Mouse (Mus musculus) olfactory bulb, adult 2 months (tissue): ENCODE measurements around the gene Kcnj12. TPM values are rescaled to one million over a fixed set of nuclear protein-coding genes. Genes with fewer than 3 reads are reported as not detected.

Source experiments
- H3K27ac ChIP-seq: fragments of 200-500 bp; 2 replicates; pipeline ENCODE4 v1.5.1; 2012; ENCODE audit warnings: low read depth, low read length; ENCODE audit not compliant: insufficient read depth
- H3K4me1 ChIP-seq: fragments of 200-500 bp; 2 replicates; pipeline ENCODE4 v1.6.1; 2012; ENCODE audit warnings: low read length; ENCODE audit not compliant: control insufficient read depth, insufficient read depth
- H3K4me3 ChIP-seq: fragments of 200-500 bp; 2 replicates; pipeline ENCODE4 v1.5.1; 2012; ENCODE audit warnings: mild to moderate bottlenecking, low read depth, low read length, moderate library complexity; ENCODE audit not compliant: insufficient read depth
- CTCF ChIP-seq: fragments of 200-500 bp; IDR thresholded peaks from 2 replicates; pipeline ENCODE4 v1.5.1; 2012; ENCODE audit warnings: low read depth, mild to moderate bottlenecking, low read length, moderate library complexity; ENCODE audit not compliant: insufficient read depth
- POLR2A ChIP-seq: fragments of 200-500 bp; IDR thresholded peaks from 2 replicates; pipeline ENCODE4 v1.6.1; 2012; ENCODE audit warnings: mild to moderate bottlenecking, low read depth, low read length, moderate library complexity; ENCODE audit not compliant: insufficient read depth
- WGBS: fragments of 180-500 bp; shearing (Covaris S2); methylation state at CpG from one replicate; pipeline ENCODE4 v1.1.7; 2018; 5-methylcytosine and 5-hydroxymethylcytosine counted together
- polyA plus RNA-seq: library from polyadenylated mRNA; stranded (reverse); fragments of >200 nt; gene quantifications from 2 replicates; pipeline ENCODE4 v1.2.4, GENCODE M21; 2012; ENCODE audit warnings: low replicate concordance; ENCODE audit not compliant: missing spikeins, insufficient read depth, insufficient read length

Kcnj12 gene
- polyA plus RNA-seq, 1 experiment: not detected

DNA sequence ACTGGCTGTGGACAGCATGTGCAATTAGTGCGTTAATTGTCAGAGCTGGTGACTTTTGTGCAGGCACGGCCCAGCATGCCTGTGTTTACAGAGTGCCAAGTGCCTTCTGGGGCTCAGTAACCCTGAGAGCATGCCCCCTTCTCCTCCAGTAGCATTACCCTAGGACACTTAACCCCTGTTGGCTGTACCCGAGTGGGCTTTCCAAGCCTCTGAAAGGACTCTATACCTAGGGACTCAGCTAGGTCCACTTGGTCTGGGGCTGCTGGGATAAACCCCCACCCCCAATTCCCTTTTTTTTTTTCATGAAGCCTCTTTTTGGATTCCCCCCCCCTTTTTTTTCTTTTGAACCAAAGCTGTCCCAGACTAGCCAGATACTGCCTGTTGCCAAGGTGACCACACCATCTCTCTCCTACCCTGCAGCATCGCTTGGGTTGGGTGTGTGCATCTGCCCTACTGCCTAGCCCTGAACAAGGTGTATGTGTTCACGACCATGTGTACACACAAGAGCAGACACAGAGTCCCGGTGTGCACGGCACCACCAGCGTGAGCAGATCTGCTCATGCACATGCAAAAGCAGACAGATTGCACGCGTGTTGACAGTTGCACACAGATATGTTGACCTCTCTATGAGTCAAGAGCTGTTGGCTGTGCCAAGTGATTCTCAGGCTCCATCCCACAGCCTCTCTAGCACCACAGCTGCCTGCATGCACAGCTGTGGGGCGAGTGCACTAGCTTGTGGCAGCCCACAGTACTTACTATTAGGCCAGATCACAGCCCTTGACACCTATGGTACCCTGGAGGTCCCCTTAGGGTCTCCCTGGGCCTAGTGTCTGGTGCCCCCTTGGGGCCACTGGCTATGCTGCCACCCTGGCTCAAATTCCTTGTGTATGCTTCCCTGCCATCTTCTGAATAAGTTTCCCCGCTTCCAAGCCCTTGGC is 21.0 kb downstream of the Kcnj12 start:
- no peak overlapping the region for H3K27ac ChIP-seq
- H3K4me1 ChIP-seq: peaks cover 42% of the 10 kb centered on the region
- 72% methylated on average over 12 of the region's 12 CpGs for WGBS
- no peak overlapping the region for H3K4me3 ChIP-seq
- TF ChIP-seq POLR2A (no peak), CTCF (no peak; the same call in 1 of the 2 replicates)

DNA sequence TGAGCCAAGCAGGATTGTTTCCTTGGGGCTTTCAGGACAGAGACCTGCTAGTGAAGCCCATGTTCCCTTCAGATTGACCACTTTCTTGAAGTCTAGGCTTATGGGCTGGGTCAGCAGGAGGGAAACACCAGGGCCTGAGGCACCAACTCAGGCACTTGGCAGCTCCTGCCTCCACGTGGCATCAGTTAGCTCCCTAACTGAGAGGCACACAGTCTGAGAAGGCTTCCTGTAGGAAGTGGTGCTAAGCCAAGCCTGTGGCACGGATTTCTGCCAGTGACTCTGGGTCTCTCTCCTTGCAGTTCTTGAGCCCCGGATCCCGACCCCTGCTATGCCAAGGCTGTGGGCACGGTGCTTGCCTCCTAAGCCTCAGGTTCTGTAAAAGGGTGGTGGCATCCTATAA is 22.4 kb downstream of the Kcnj12 start:
- Histone ChIP-seq H3K4me1 (peaks cover 37% of the 10 kb centered on the region), H3K27ac (no peak overlapping the region), H3K4me3 (no peak overlapping the region)
- 80% methylated on average over 5 of the region's 5 CpGs for WGBS
- TF ChIP-seq CTCF (no peak), POLR2A (no peak)

DNA sequence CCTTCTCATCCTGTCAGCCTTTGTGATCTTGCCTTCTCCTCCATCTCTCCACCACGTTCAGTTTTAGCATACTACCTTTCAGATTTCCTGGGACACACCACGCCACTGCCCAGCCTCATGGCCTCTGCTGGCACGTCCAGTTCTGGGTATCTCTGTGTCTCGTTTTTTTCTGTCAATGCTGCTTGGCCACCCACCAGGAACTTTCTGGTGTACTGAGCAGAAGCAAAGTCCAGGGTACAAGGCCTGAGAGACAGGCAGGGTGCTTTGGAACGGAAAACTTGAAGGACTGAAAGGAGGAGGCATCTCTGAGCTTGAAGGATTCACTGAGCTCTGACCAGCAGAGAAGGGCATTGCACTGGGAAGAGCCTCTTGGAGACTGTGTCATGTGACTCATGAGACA is 25.1 kb downstream of the Kcnj12 start:
- peaks cover 23% of the 10 kb centered on the region for H3K4me1 ChIP-seq
- WGBS: 78% methylated on average over 5 of the region's 5 CpGs
- H3K27ac ChIP-seq: no peak overlapping the region
- H3K4me3 ChIP-seq: no peak overlapping the region
- no peak for TF ChIP-seq POLR2A
- no peak for TF ChIP-seq CTCF

DNA sequence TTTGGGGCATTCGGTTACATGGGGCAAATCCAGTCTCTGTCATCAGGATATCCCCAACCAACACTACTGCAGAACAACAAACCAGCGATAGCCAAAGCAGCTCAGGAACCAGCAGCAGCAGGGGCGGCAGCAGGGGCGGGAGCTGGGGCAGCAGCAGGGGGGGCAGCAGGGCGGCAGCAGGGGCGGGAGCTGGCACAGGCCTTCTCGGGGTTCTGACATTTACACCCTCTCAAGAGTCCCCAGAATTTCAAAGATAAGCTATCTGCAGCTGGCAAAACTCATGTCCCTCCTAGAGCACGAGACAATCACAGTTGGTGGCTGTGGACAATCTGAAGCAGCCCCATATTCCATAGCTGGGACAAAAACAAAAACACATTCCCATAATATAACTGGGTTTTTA is 28.8 kb downstream of the Kcnj12 start:
- Histone ChIP-seq H3K4me3 (no peak overlapping the region), H3K4me1 (no peaks in the 10 kb centered on the region), H3K27ac (no peak overlapping the region)
- 49% methylated on average over 8 of the region's 8 CpGs for WGBS
- TF ChIP-seq POLR2A (no peak), CTCF (no peak)

DNA sequence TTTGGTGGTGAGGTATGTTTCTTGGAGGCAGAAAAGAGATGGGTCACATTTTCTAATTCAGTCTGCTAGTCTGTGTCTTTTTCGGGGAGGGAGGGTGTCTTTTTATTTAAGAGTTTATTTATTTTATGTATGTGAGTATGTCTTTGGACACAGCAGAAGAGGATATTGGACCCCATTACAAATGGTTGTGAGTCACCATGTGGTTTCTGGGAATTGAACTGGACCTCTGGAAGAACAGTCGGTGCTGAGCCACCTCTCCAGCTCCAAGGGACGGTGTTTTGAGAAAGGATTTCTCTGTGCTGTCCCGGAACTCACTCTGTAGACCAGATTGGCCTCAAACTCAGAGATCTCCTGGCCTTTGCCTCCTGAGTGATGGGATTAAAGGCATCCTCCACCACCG is 34.5 kb downstream of the Kcnj12 start:
- H3K4me3 ChIP-seq: no peak overlapping the region
- no peak overlapping the region for H3K27ac ChIP-seq
- WGBS: 86% methylated on average over 5 of the region's 5 CpGs
- peaks cover 16% of the 10 kb centered on the region for H3K4me1 ChIP-seq
- TF ChIP-seq POLR2A (no peak), CTCF (no peak)

DNA sequence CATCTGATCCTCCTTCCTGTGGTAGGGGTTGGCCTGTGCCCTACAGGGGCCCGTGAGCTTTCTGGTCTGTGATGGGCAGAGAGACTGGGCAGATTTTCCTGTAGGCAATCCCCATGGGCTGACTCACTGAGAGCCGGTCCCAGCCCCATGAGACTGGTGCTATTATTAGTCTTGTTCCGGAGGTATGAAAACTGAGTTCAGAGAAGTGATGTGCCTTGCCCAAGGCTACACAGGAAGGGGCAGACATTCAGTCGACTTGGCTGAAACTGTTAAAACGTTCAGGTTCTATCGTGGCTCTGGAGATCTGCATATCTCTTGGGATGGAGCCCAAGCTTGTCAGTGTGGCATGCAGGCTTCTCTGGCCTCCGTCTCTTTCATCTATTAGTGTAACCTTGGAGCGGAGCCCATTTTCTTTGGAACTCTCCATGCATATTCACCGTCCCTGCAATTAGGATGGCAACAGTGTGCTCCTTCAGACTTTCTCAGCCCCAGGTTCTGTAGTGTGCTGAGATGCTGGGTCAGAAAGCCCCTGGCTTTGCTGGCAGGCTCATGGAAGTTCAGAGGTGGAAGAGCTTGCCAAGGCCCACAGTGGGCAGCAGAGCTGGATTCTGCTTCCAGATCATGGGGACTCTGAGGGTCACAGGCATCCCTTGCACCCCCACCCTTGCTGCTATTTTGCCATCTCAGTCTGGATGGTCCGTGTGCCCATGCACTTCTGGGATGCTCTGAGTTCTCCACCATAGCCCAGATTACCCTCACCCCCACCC is 37.5 kb downstream of the Kcnj12 start:
- no peak for TF ChIP-seq POLR2A
- TF ChIP-seq CTCF: no peak
- Histone ChIP-seq H3K4me1 (peaks cover 29% of the 10 kb centered on the region), H3K27ac (no peak overlapping the region), H3K4me3 (no peak overlapping the region)
- WGBS: 18% methylated on average over 10 of the region's 10 CpGs

DNA sequence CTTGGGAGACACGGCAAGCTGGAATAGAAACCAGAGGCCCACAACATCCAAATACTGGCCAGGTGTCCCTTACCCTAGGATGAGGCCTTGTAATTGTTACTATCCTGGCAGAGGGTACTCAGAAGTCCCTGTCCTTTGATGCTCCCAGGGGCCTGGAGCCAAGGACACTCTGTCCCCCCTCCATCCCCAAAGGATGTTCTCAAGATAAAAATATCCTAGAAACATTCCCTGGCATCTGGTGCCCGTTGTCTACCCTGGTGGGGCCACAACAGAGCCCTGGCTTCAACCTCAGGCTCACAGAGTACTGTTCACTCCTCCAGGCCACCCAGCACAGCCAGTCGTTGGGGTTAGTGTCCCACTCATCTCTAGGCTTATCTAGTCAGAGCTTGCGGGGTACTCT is 38.3 kb downstream of the Kcnj12 start:
- TF ChIP-seq POLR2A (no peak), CTCF (no peak)
- Histone ChIP-seq H3K4me1 (peaks cover 29% of the 10 kb centered on the region), H3K27ac (no peak overlapping the region), H3K4me3 (no peak overlapping the region)
- 79% methylated on average over 4 of the region's 4 CpGs for WGBS

DNA sequence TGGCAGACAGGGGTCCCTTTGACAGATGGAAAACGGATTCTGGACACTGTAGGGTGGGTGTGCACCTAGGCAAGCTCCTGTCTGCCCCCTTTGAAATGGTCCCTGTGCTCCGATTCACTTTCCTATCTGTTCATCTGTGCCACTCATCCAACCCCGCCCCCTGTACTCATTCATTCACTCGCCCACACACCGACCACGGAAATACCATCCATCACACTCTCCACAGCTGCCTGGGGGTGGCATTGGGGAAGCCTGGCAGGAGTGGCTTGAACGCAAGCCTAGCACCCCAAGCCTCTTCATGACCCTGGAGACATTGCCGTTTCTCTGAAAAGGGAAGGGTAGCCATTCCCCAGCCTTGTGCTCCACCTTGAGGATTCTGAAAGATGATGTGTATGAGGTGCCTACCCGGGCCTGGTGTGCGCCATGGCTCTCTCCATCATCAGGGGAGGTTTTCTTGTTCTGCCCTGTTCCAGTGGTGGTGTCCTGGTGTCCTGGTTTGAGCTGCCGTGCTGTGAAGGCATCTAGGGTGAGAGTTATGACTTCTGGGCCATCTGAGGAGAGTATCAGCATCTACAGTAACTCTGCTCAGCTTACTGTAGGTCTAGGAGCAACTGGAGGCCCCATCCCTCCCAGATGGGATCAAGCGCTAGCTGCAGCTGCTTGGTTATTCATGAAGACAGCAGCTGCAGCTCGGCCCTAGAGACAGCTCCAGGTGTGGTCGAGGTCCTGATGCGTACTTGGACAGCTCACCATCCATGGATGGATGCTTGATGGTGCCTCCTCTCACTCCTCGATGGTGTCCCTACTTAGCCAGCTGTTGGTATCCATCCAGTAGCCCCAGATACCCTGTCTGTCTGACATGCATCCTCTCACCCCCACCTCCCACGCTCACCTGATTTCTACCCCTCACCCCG is 40.4 kb downstream of the Kcnj12 start:
- TF ChIP-seq CTCF (no peak), POLR2A (no peak)
- peaks cover 29% of the 10 kb centered on the region for H3K4me1 ChIP-seq
- 71% methylated on average over 18 of the region's 18 CpGs for WGBS
- no peak overlapping the region for H3K4me3 ChIP-seq
- no peak overlapping the region for H3K27ac ChIP-seq

DNA sequence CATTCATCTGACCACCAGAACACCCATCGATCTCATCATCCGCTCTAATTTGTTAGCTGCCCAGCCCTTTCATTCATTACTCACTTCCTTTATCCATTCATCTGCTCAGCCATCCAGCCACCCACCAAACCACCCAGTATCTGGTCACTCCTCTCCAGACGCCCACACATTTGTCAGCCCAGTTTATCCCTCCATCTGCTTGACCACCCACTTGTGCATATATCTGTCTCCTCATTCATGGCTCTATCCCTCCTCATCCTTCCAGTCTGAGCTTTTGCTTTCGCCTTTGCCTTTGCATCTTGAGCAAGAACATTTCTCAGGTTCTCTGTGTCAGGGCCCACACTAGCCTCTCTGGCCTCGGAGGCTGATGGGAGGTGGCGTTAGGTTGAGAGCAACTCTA is 41.1 kb downstream of the Kcnj12 start:
- Histone ChIP-seq H3K27ac (no peak overlapping the region), H3K4me3 (no peak overlapping the region), H3K4me1 (peaks cover 32% of the 10 kb centered on the region)
- TF ChIP-seq CTCF: no peak
- TF ChIP-seq POLR2A: no peak
- WGBS: 93% methylated on average over 6 of the region's 6 CpGs
